Mouse (Mus musculus): ENCODE measurements around the gene Osbpl10. TPM values are rescaled to one million over a fixed set of nuclear protein-coding genes. Genes with fewer than 3 reads are reported as not detected.

The Osbpl10 gene
- polyA plus RNA-seq, 1 experiment from 2014 or later: 1.7 TPM

DNA sequence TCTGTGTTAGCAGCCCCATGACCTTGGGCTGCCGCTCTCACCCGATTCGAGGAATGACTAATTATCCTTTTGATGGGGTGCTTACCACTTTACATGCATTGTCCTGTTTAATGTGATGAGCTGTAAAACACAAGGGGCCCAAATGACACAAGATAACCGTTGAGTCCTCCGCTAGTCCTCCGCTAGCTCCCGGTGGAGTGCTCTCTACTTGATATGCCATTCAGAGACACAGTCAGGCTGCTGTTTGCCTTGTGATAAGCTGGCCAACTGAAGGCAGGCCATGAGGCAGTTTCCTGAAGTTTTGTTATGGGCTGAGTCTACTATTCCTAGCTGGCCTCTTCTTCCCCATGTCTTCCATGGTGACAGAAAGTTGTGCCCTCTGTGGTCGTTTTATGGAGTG lies 187.6 kb downstream of the Osbpl10 start:
- H3K27ac ChIP-seq: no peak overlapping the region
- DNase-seq (ENCODE audit: low spot score): no peak
- no peaks in the 10 kb centered on the region for H3K9me3 ChIP-seq (replicated peaks)
- 87% methylated on average over 8 of the region's 8 CpGs for WGBS
- no peaks in the 10 kb centered on the region for H3K36me3 ChIP-seq
- no peaks in the 10 kb centered on the region for H3K27me3 ChIP-seq (ENCODE audit: low read depth, poor library complexity, severe bottlenecking)
- no peaks in the 10 kb centered on the region for H3K4me1 ChIP-seq
- H3K4me3 ChIP-seq: no peak overlapping the region

DNA sequence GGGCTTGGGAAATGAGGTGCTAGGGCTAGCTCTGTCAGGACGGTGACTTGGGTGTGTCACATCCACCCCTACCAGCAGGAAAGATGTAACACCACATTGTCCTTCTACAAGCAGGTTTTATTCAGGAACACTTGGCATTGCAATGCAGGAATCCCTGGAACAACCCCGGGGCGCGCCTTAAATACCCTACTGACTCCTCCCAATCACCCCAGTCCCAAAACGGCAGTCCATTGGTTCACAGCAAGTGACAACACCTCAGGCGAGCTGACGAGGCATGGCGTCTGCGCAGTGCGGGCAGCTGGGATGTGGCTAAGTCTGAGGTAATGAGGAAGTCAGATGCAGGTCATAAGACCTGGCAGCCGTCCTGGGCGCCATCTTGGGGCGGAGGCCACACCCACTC lies 191.2 kb downstream of the Osbpl10 start:
- H3K4me3 ChIP-seq: no peak overlapping the region
- no peaks in the 10 kb centered on the region for H3K27me3 ChIP-seq (ENCODE audit: low read depth, poor library complexity, severe bottlenecking)
- no peak overlapping the region for H3K27ac ChIP-seq
- H3K36me3 ChIP-seq: no peaks in the 10 kb centered on the region
- no peaks in the 10 kb centered on the region for H3K4me1 ChIP-seq
- no peaks in the 10 kb centered on the region for H3K9me3 ChIP-seq (replicated peaks)
- DNase-seq (ENCODE audit: low spot score): no peak
- WGBS: 86% methylated on average over 13 of the region's 13 CpGs

DNA sequence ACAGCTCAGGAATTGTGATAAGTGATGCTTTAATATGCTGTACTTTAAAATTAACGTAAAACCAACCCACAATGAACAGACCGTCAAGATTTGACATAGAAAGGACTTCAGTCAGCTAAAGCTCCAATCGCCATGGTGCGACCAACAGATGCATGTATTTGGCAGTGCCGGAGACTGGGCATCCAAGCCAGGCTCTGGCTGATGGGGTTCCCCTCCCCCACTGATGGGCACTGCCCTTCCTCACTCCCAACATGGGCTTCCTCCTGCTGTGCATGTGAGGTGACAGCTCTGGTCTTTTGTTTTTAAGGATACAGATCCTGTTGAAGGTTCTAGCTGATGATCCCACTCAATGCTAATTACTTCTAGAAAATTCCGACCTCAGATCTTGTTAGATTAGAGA lies 193.7 kb downstream of the Osbpl10 start:
- Histone ChIP-seq H3K36me3 (no peaks in the 10 kb centered on the region), H3K4me1 (no peaks in the 10 kb centered on the region), H3K4me3 (no peak overlapping the region), H3K9me3 (replicated peaks) (no peaks in the 10 kb centered on the region), H3K27ac (no peak overlapping the region), H3K27me3 (ENCODE audit: low read depth, poor library complexity, severe bottlenecking) (no peaks in the 10 kb centered on the region)
- DNase-seq (ENCODE audit: low spot score): no peak
- WGBS: 91% methylated on average over 6 of the region's 6 CpGs

DNA sequence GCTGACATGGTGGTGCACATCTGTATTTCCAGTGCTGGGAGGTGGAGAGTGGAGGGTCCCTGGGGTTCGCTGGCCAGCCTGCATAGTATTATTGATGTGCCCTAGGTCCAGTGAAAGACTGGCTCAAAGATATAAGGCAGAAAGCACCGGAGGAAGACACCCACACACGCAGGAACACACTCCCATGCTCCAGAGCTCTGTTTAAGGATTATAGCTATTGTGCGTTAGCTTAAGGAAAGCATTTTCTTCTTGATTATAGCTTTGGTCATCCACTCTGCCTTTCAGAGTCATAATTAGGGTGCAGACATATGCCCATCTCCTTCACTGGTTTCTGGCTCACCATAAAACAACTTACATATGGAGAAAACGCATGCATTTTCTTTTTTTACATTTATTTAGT lies 200.8 kb downstream of the Osbpl10 start:
- Histone ChIP-seq H3K4me1 (peaks cover 19% of the 10 kb centered on the region; the same call in 1 of the 2 replicates), H3K4me3 (no peak overlapping the region), H3K27ac (no peak overlapping the region), H3K27me3 (ENCODE audit: low read depth, poor library complexity, severe bottlenecking) (no peaks in the 10 kb centered on the region), H3K36me3 (no peaks in the 10 kb centered on the region), H3K9me3 (replicated peaks) (no peaks in the 10 kb centered on the region)
- 90% methylated on average over 5 of the region's 5 CpGs for WGBS
- no peak for DNase-seq (ENCODE audit: low spot score)

DNA sequence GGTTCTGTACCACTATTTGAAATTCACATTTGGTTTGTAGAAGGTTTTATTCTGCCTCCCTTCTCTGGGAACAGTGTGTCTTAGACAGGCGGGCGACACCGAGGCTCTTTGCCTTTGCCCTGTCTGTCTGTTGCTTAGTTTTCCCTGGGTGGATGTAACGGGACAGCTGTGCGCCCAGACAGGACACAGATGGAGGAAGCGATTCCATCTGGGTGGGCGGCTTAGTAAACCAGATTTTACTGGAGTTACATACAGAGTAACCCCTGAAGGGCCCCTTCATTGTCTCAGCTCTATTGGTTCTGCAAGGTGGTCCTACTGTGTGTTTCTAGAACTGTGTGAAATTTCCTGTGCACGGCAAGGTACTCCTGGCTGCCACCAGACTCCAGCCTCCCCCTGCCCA lies 201.6 kb downstream of the Osbpl10 start:
- Histone ChIP-seq H3K27ac (no peak overlapping the region), H3K9me3 (replicated peaks) (no peaks in the 10 kb centered on the region), H3K4me1 (peaks cover 19% of the 10 kb centered on the region; the same call in 1 of the 2 replicates), H3K36me3 (no peaks in the 10 kb centered on the region), H3K27me3 (ENCODE audit: low read depth, poor library complexity, severe bottlenecking) (no peaks in the 10 kb centered on the region), H3K4me3 (no peak overlapping the region)
- DNase-seq (ENCODE audit: low spot score): no peak
- WGBS: 79% methylated on average over 8 of the region's 8 CpGs

DNA sequence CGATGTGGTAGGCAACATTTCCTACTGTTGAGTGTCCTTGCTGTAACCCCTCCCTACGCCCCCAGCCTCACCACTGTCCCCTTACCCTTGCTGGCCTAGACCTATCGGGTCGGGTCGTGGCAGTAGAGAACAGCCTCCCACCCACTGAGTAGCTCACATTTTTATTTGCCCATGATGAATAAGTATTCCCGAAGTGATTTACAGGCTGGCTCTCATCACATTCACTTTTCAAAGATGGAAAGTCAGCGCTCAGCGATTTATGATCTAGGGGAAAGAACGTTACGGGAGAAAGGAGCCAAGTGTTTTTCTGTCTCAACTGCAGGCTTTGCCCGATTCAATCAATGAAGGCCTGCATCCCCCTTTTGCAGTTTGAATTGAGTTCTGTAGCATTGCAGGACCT lies 208.0 kb downstream of the Osbpl10 start:
- Histone ChIP-seq H3K4me3 (no peak overlapping the region), H3K9me3 (replicated peaks) (no peaks in the 10 kb centered on the region), H3K4me1 (peaks cover 37% of the 10 kb centered on the region), H3K36me3 (no peaks in the 10 kb centered on the region), H3K27ac (no peak overlapping the region), H3K27me3 (ENCODE audit: low read depth, poor library complexity, severe bottlenecking) (no peaks in the 10 kb centered on the region)
- WGBS: 64% methylated on average over 11 of the region's 11 CpGs
- no peak for DNase-seq (ENCODE audit: low spot score)

DNA sequence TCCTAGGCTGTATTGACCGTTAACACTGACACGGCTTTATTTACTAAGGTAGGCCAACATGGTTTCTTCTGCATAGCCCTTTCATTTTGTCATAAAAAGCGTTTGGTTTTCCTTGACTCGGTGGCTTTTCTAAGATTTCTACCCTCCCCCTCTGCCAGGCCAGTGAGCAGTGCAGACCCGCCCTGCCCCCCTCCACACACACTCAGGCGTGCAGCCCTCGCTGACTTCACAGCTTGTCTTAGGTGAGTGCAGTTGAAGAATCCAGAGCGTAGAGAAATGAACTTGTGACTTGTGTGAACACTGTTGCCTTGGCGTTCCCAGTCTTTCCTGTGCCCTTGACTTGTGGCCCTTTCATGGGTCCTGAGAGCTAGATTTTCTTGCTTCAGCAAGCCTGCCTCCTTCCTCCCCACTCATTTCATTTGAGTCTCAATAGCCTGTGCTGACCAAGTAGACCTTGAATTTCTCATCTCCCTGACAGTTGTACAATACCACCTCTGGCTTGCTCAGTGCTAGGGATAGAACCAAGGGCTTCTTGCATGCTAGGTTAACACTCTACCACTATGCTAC lies 212.1 kb downstream of the Osbpl10 start:
- DNase-seq (ENCODE audit: low spot score): no peak
- H3K9me3 ChIP-seq (replicated peaks): no peaks in the 10 kb centered on the region
- no peak overlapping the region for H3K4me3 ChIP-seq
- 46% methylated on average over 9 of the region's 9 CpGs for WGBS
- H3K27me3 ChIP-seq (ENCODE audit: low read depth, poor library complexity, severe bottlenecking): no peaks in the 10 kb centered on the region
- H3K27ac ChIP-seq: no peak overlapping the region
- H3K36me3 ChIP-seq: no peaks in the 10 kb centered on the region
- peaks cover 43% of the 10 kb centered on the region for H3K4me1 ChIP-seq

DNA sequence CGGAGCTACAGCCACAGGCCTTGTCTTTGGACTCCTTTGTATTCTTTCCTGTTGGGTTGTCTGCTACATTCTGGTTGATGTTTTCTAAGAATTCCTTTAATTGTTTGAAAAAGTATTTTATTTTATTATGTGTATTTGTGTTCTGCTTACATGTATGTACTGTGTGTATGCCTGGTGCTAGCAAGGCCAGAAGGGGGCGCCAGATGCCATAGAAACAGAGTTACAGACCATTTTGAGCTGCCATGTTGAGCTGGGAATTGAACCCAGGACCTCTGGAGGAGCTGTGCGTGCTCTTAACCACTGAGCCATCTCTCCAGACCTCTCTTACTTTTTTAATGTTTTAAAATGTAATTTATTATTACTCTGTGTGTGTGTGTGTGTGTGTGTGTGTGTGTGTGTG lies 214.5 kb downstream of the Osbpl10 start:
- DNase-seq (ENCODE audit: low spot score): no peak
- 82% methylated on average over 3 of the region's 3 CpGs for WGBS
- H3K9me3 ChIP-seq (replicated peaks): no peaks in the 10 kb centered on the region
- H3K36me3 ChIP-seq: no peaks in the 10 kb centered on the region
- no peaks in the 10 kb centered on the region for H3K27me3 ChIP-seq (ENCODE audit: low read depth, poor library complexity, severe bottlenecking)
- no peak overlapping the region for H3K4me3 ChIP-seq
- peaks cover 36% of the 10 kb centered on the region for H3K4me1 ChIP-seq
- H3K27ac ChIP-seq: no peak overlapping the region

DNA sequence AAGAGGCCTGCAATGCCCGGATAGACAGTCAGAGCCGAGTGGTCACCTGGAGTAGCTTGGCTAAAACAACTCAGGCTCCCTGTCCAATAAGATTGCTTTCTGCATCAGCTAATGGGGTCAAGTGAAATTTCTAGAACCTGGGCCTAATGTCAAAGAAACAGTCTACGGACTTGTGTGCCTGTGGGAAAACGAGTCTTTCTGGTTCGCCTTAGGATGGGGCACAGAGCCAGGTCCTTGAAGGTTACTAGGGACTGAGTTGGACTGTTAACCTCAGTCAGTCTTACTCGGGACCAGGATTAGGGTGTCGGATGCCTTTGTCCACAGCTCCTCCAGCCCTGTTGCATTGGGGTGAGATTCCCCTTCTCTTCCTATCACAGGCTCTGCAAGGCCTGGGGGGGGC lies 218.7 kb downstream of the Osbpl10 start:
- Histone ChIP-seq H3K27ac (no peak overlapping the region), H3K4me3 (no peak overlapping the region), H3K27me3 (ENCODE audit: low read depth, poor library complexity, severe bottlenecking) (no peaks in the 10 kb centered on the region), H3K4me1 (peaks cover 17% of the 10 kb centered on the region), H3K9me3 (replicated peaks) (no peaks in the 10 kb centered on the region), H3K36me3 (no peaks in the 10 kb centered on the region)
- 85% methylated on average over 7 of the region's 7 CpGs for WGBS
- DNase-seq (ENCODE audit: low spot score): no peak

DNA sequence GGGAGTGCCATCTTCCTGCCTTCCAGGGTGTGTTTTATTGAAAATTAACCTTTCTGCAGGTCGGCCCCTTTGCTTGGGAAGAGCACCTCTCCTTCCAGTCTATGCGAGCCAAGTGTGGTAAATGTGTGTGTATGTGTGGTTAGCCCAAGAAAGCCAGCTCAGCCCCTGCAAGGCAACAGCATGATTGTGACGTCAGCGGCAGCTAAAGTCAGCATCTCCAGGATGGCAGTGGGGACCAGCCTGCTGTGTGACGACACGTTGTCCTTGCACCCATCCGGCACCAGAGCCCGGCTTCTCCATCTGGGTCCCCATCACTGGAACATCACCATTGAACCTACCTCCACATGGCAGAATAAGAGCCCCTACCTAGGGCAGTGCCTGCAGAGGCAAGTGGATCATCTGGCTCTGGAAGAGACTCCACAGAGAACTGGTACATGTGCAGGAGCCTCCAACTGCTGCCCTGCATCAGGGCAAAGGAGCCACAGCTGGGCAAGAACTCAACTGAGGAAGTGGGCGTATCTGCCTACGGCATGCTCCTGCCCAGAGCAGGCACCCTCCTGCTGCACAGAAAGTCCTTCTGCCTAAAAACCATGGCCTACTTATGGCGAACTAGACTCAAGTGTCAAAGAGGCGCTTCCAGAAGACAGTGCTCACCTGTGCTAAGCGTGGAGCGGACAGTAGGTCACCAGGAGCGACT lies 221.9 kb downstream of the Osbpl10 start:
- 93% methylated on average over 15 of the region's 15 CpGs for WGBS
- Histone ChIP-seq H3K27ac (no peak overlapping the region), H3K4me1 (peaks cover 19% of the 10 kb centered on the region), H3K36me3 (no peaks in the 10 kb centered on the region), H3K4me3 (no peak overlapping the region), H3K27me3 (ENCODE audit: low read depth, poor library complexity, severe bottlenecking) (no peaks in the 10 kb centered on the region), H3K9me3 (replicated peaks) (no peaks in the 10 kb centered on the region)
- no peak for DNase-seq (ENCODE audit: low spot score)

DNA sequence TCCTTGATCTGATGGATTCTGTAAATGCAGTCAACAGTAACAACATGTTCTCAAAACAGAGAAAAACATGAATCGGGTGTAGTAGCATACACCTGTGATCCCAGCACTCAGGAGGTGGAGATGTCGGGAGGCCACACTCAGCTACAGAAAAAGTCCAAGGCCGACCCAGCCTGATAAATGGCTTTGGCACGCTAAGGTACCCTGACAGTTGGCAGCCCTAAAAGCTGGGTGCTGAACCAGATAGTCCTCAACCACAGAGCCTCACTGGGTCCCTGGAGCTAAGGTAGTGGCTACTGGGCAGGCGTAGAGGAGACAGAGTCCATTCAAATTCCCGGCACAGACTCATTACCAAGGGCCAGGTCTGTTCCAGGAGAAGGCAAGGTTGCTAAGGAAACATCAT lies 222.9 kb downstream of the Osbpl10 start:
- Histone ChIP-seq H3K27me3 (ENCODE audit: low read depth, poor library complexity, severe bottlenecking) (no peaks in the 10 kb centered on the region), H3K4me1 (peaks cover 22% of the 10 kb centered on the region), H3K36me3 (no peaks in the 10 kb centered on the region), H3K27ac (no peak overlapping the region), H3K9me3 (replicated peaks) (no peaks in the 10 kb centered on the region), H3K4me3 (no peak overlapping the region)
- no peak for DNase-seq (ENCODE audit: low spot score)
- WGBS: 91% methylated on average over 6 of the region's 6 CpGs

DNA sequence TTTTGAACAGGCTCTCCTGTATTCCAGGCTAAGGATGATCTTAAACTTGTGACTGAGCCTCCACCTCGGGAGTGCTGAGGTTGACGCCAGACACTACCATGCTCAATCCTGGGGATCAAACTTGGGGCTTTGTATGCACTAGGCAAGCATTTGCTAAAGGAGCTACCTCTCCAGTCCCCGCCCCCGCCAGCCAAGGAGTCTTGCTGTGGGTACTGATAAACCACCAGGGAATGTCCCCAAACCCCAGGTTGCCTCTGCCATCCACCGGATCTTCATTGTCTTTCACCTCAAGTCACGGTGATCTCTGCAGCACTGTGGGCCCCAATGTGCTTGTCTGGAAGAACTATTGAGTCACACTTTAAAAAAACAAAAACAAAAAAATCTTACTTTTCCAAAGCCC lies 224.8 kb downstream of the Osbpl10 start:
- WGBS: 66% methylated on average over 6 of the region's 6 CpGs
- Histone ChIP-seq H3K4me3 (no peak overlapping the region), H3K27me3 (ENCODE audit: low read depth, poor library complexity, severe bottlenecking) (no peaks in the 10 kb centered on the region), H3K4me1 (peaks cover 19% of the 10 kb centered on the region), H3K36me3 (no peaks in the 10 kb centered on the region), H3K27ac (no peak overlapping the region), H3K9me3 (replicated peaks) (no peaks in the 10 kb centered on the region)
- no peak for DNase-seq (ENCODE audit: low spot score)

DNA sequence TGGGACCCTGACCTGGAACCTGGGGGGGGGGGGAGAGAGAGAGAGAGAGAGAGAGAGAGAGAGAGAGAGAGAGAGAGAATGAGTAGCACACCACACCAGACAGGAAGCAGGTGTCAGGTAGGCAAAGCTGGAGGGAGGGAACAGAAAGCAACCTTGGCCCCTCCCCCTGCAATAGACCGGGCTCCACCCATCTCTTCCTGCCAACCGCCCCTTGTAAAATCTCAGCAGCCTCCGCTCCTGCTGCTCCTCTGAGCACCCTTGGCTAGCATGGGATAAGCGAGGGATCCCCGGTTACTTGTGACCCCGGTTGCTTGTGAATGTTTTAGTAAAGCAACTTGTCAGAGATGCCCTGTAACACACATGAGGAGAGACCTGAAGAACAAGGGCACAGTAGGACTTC lies 227.1 kb downstream of the Osbpl10 start:
- no peaks in the 10 kb centered on the region for H3K36me3 ChIP-seq
- no peaks in the 10 kb centered on the region for H3K9me3 ChIP-seq (replicated peaks)
- peak overlapping the region; percentile 37 for H3K4me3 ChIP-seq
- H3K4me1 ChIP-seq: peaks cover 25% of the 10 kb centered on the region
- no peaks in the 10 kb centered on the region for H3K27me3 ChIP-seq (ENCODE audit: low read depth, poor library complexity, severe bottlenecking)
- peak overlapping the region; percentile 42; the same call in 1 of the 2 replicates for H3K27ac ChIP-seq
- no peak for DNase-seq (ENCODE audit: low spot score)
- WGBS: 3% methylated on average over 6 of the region's 6 CpGs

DNA sequence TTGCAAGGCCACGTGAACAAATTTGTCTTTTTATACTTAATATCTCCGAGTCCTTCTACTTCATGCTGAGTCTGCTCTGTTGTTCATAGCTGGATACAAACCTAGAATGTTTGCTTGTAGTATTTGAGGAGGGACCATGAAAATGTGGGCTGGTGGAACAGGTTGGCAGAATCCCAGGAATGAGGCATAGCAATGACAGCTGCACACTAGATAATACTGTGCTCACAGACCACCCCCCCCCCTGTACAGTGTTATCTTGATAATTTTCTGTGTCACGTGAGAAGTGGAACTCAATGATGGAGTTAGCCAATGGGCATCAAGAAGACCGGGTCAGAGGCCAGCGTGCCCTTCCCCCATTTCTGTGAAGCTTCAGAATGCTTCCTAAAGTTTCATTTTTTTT lies 227.8 kb downstream of the Osbpl10 start:
- Histone ChIP-seq H3K27me3 (ENCODE audit: low read depth, poor library complexity, severe bottlenecking) (no peaks in the 10 kb centered on the region), H3K27ac (no peak overlapping the region), H3K36me3 (no peaks in the 10 kb centered on the region), H3K4me1 (peaks cover 25% of the 10 kb centered on the region), H3K4me3 (no peak overlapping the region), H3K9me3 (replicated peaks) (no peaks in the 10 kb centered on the region)
- 66% methylated on average over 5 of the region's 5 CpGs for WGBS
- DNase-seq (ENCODE audit: low spot score): no peak
